Mouse (Mus musculus) forebrain, embryonic 16.5 days (tissue): Measurements from ENCODE around the gene Cdk16. TPM values are rescaled to one million over a fixed set of nuclear protein-coding genes. Genes with fewer than 3 reads are reported as not detected.

ENCODE experiments used
- ATAC-seq: fragments of 200-750 bp; cut with Nextera tagmentation; 2 replicates; pipeline ENCODE4 v1.8.0; 2017; ENCODE audit warnings: mild to moderate bottlenecking, moderate library complexity
- H3K27ac ChIP-seq: fragments of 300-500 bp; sonication (generic); 2 replicates; pipeline ENCODE4 v1.5.1; 2014; ENCODE audit warnings: low read length, control low read depth
- H3K27me3 ChIP-seq: fragments of 300-500 bp; sonication (generic); replicated peaks from 2 replicates; pipeline ENCODE4 v1.6.1; 2014; ENCODE audit warnings: low read length; ENCODE audit not compliant: control insufficient read depth, insufficient read depth
- H3K36me3 ChIP-seq: fragments of 300-500 bp; sonication (generic); 2 replicates; pipeline ENCODE4 v1.6.1; 2014; ENCODE audit not compliant: control insufficient read depth, insufficient read depth
- H3K4me1 ChIP-seq: fragments of 300-500 bp; sonication (generic); replicated peaks from 2 replicates; pipeline ENCODE4 v1.6.1; 2014; ENCODE audit warnings: low read length; ENCODE audit not compliant: control insufficient read depth, insufficient read depth
- H3K4me2 ChIP-seq: fragments of 300-500 bp; sonication (generic); 2 replicates; pipeline ENCODE4 v1.6.1; 2014; ENCODE audit warnings: mild to moderate bottlenecking, low read length, control low read depth
- H3K4me3 ChIP-seq: fragments of 300-500 bp; sonication (generic); replicated peaks from 2 replicates; pipeline ENCODE4 v1.5.1; 2014; ENCODE audit warnings: mild to moderate bottlenecking, low read length, control low read depth
- H3K9ac ChIP-seq: fragments of 300-500 bp; sonication (generic); replicated peaks from 2 replicates; pipeline ENCODE4 v1.6.1; 2014; ENCODE audit warnings: low read depth, low read length, control low read depth
- H3K9me3 ChIP-seq: fragments of 300-500 bp; sonication (generic); 2 replicates; pipeline ENCODE4 v1.6.1; 2016; ENCODE audit warnings: low read length; ENCODE audit not compliant: control insufficient read depth
- WGBS: fragments of 180-500 bp; shearing (Covaris S2); extraction: QIAGEN DNeasy Blood & Tissue Kit; methylation state at CpG from one replicate; pipeline ENCODE4 v1.1.7; 2014; 5-methylcytosine and 5-hydroxymethylcytosine counted together
- polyA plus RNA-seq: library from polyadenylated mRNA; unstranded; fragments of >200 nt; fragmentation: Nextera tagmentation; extraction: Ambion mirVana; gene quantifications from 2 replicates; pipeline ENCODE4 v1.2.1, GENCODE M21; 2015

The Cdk16 gene
- 132 and 137 TPM in 2 replicates for polyA plus RNA-seq

GRCm38 (mm10) chrX:20687519-20688067 is at the start of gene Cdk16:
TSS of gene Cdk16 (plus strand) at chrX:20687954.
- Histone ChIP-seq H3K27ac (peak within 1 kb of the TSS; percentile 88), H3K36me3 (no peaks in the 10 kb centered on the region; the same call in 1 of the 2 replicates), H3K27me3 (no peaks in the 10 kb centered on the region), H3K9me3 (no peaks in the 10 kb centered on the region), H3K4me3 (peak within 1 kb of the TSS; percentile 67), H3K4me2 (peak within 1 kb of the TSS; percentile 61), H3K4me1 (peaks cover 16% of the 10 kb centered on the region), H3K9ac (peak within 1 kb of the TSS; percentile 80)
- ATAC-seq: peak; percentile 94
- 14% methylated on average over 16 of the region's 16 CpGs for WGBS

- no peak overlapping the region for H3K9ac ChIP-seq
- no peaks in the 10 kb centered on the region for H3K9me3 ChIP-seq
- WGBS: 100% methylated on average over 2 of the region's 2 CpGs
- no peak for ATAC-seq
- H3K4me2 ChIP-seq: no peak overlapping the region
- H3K27me3 ChIP-seq: no peaks in the 10 kb centered on the region
- no peak overlapping the region for H3K4me3 ChIP-seq
- H3K4me1 ChIP-seq: no peaks in the 10 kb centered on the region
- no peak overlapping the region for H3K27ac ChIP-seq
- H3K36me3 ChIP-seq: no peaks in the 10 kb centered on the region; the same call in 1 of the 2 replicates
Observed at GRCm38 (mm10) chrX:20638141-20638540, 49.6 kb upstream of the Cdk16 start.

- Histone ChIP-seq H3K4me1 (no peaks in the 10 kb centered on the region), H3K4me3 (no peak overlapping the region), H3K36me3 (no peaks in the 10 kb centered on the region; the same call in 1 of the 2 replicates), H3K4me2 (no peak overlapping the region), H3K27me3 (no peaks in the 10 kb centered on the region), H3K9ac (no peak overlapping the region), H3K27ac (no peak overlapping the region), H3K9me3 (no peaks in the 10 kb centered on the region)
- no peak for ATAC-seq
- WGBS: 87% methylated on average over 5 of the region's 5 CpGs
Observed at GRCm38 (mm10) chrX:20644780-20645179, 43.0 kb upstream of the Cdk16 start.

GRCm38 (mm10) chrX:20657593-20657992 is 30.2 kb upstream of the Cdk16 start:
- Histone ChIP-seq H3K4me2 (peak overlapping the region; percentile 54), H3K27me3 (no peaks in the 10 kb centered on the region), H3K36me3 (no peaks in the 10 kb centered on the region), H3K4me3 (peak overlapping the region; percentile 55), H3K9ac (no peak overlapping the region), H3K9me3 (no peaks in the 10 kb centered on the region), H3K4me1 (peaks cover 5% of the 10 kb centered on the region; the same call in 1 of the 2 replicates), H3K27ac (no peak overlapping the region)
- ATAC-seq: no peak
- 40% methylated on average over 5 of the region's 5 CpGs for WGBS

GRCm38 (mm10) chrX:20658026-20658652 is 29.6 kb upstream of the Cdk16 start, which contains the start of gene Uba1:
TSS of gene Uba1 (plus strand) at chrX:20658326.
- ATAC-seq: peak; percentile 84
- Histone ChIP-seq H3K27me3 (no peaks in the 10 kb centered on the region), H3K9me3 (no peaks in the 10 kb centered on the region), H3K4me2 (peak within 1 kb of the TSS; percentile 81), H3K4me3 (peak within 1 kb of the TSS; percentile 55), H3K4me1 (peaks cover 5% of the 10 kb centered on the region; the same call in 1 of the 2 replicates), H3K27ac (peak within 1 kb of the TSS; percentile 37; the same call in 1 of the 2 replicates), H3K9ac (peak within 1 kb of the TSS; percentile 50), H3K36me3 (no peaks in the 10 kb centered on the region)
- WGBS: 17% methylated on average over 27 of the region's 27 CpGs

GRCm38 (mm10) chrX:20658891-20659406 is 28.8 kb upstream of the Cdk16 start:
- 21% methylated on average over 24 of the region's 24 CpGs for whole genome bisulfite sequencing
- Histone ChIP-seq H3K27me3 (no peaks in the 10 kb centered on the region), H3K9ac (peak overlapping the region; percentile 50), H3K27ac (no peak overlapping the region), H3K36me3 (no peaks in the 10 kb centered on the region), H3K4me3 (peak overlapping the region; percentile 55), H3K9me3 (no peaks in the 10 kb centered on the region), H3K4me2 (peak overlapping the region; percentile 81), H3K4me1 (peaks cover 5% of the 10 kb centered on the region; the same call in 1 of the 2 replicates)
- ATAC-seq: no peak

- Histone ChIP-seq H3K4me1 (peaks cover 27% of the 10 kb centered on the region), H3K4me3 (peak overlapping the region; percentile 25), H3K9ac (0 out of 2 replicates have a peak overlapping the region, but pooled peaks have one; percentile 25), H3K36me3 (no peaks in the 10 kb centered on the region), H3K27me3 (no peaks in the 10 kb centered on the region), H3K4me2 (peak overlapping the region; percentile 35), H3K27ac (peak overlapping the region; percentile 89), H3K9me3 (no peaks in the 10 kb centered on the region)
- 26% methylated on average over 5 of the region's 5 CpGs for WGBS
- peak; percentile 75 for ATAC-seq
Observed at GRCm38 (mm10) chrX:20662317-20662715, 25.4 kb upstream of the Cdk16 start.

- peaks cover 27% of the 10 kb centered on the region for H3K4me1 ChIP-seq
- H3K36me3 ChIP-seq: no peaks in the 10 kb centered on the region
- ATAC-seq: peak; percentile 89
- 21% methylated on average over 23 of the region's 28 CpGs for WGBS
- peak overlapping the region; percentile 68 for H3K9ac ChIP-seq
- no peaks in the 10 kb centered on the region for H3K9me3 ChIP-seq
- H3K27me3 ChIP-seq: no peaks in the 10 kb centered on the region
- peak overlapping the region; percentile 69 for H3K4me3 ChIP-seq
- H3K4me2 ChIP-seq: peak overlapping the region; percentile 67
- H3K27ac ChIP-seq: peak overlapping the region; percentile 89
Observed at GRCm38 (mm10) chrX:20662716-20663443, 24.9 kb upstream of the Cdk16 start.

GRCm38 (mm10) chrX:20663444-20663790 is 24.3 kb upstream of the Cdk16 start:
- Histone ChIP-seq H3K9ac (peak overlapping the region; percentile 68), H3K36me3 (no peaks in the 10 kb centered on the region), H3K9me3 (no peaks in the 10 kb centered on the region), H3K4me3 (peak overlapping the region; percentile 69), H3K4me1 (peaks cover 27% of the 10 kb centered on the region), H3K27me3 (no peaks in the 10 kb centered on the region), H3K4me2 (peak overlapping the region; percentile 67), H3K27ac (peak overlapping the region; percentile 77)
- no peak; the same call in 1 of the 2 replicates for ATAC-seq
- 21% methylated on average over 9 of the region's 9 CpGs for WGBS
